Mouse (Mus musculus) hindbrain, embryonic 10.5 days (tissue): ENCODE measurements around the gene Trex2. TPM values are rescaled to one million over a fixed set of nuclear protein-coding genes. Genes with fewer than 3 reads are reported as not detected.
"Not testable (repeated sequence)": the region's sequence is repeated elsewhere in the genome, so short reads cannot be mapped to it uniquely, and the experiment has no call there.

ENCODE experiments used
- DNase-seq: peaks from one replicate; pipeline ENCODE4 v3.0.0-alpha.2; 2017; ENCODE audit warnings: low spot score
- H3K27ac ChIP-seq: fragments of 300-500 bp; sonication (generic); 2 replicates; pipeline ENCODE4 v1.5.1; 2016; ENCODE audit warnings: mild to moderate bottlenecking, moderate library complexity
- H3K27me3 ChIP-seq: fragments of 300-500 bp; sonication (generic); 2 replicates; pipeline ENCODE4 v1.6.1; 2016; ENCODE audit warnings: mild to moderate bottlenecking; ENCODE audit not compliant: poor library complexity, insufficient read depth, severe bottlenecking
- H3K36me3 ChIP-seq: fragments of 300-500 bp; sonication (generic); 2 replicates; pipeline ENCODE4 v1.6.1; 2016; ENCODE audit warnings: mild to moderate bottlenecking, moderate library complexity
- H3K4me1 ChIP-seq: fragments of 300-500 bp; sonication (generic); replicated peaks from 2 replicates; pipeline ENCODE4 v1.6.1; 2016; ENCODE audit warnings: mild to moderate bottlenecking
- H3K4me3 ChIP-seq: fragments of 300-500 bp; sonication (generic); 2 replicates; pipeline ENCODE4 v1.5.1; 2016; ENCODE audit warnings: mild to moderate bottlenecking, moderate library complexity
- H3K9me3 ChIP-seq: fragments of 300-500 bp; sonication (generic); 2 replicates; pipeline ENCODE4 v1.6.1; 2016; ENCODE audit warnings: mild to moderate bottlenecking, moderate library complexity
- WGBS: fragments of 180-500 bp; shearing (Covaris S2); methylation state at CpG from one replicate; pipeline ENCODE4 v1.1.7; 2016; 5-methylcytosine and 5-hydroxymethylcytosine counted together
- polyA plus RNA-seq: library from polyadenylated mRNA; unstranded; fragments of >200 nt; fragmentation: Nextera tagmentation; extraction: Ambion mirVana; gene quantifications from 2 replicates; pipeline ENCODE4 v1.2.1, GENCODE M21; 2016

Gene Trex2
- polyA plus RNA-seq, 1 experiment from 2014 or later = 0.16 TPM

DNA sequence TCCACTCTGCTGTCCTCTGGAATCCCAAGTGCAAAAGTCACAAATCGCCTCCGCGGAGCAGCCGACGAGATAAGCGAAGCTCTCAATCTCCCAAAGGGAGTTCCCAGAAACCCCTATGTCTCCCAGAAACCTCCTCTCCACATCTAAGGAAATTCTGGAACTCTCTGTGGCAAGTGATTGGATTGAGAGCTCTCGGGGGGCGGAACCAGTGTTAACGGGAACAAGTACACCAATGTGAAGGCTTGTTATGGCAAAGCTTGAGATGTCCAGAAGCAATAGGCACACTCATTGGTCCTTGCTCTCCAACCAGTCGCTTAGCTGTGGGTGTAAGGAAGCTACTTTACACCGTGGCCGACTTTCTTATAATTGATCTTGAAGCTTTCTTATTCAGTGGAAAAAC, 33.5 kb downstream of the Trex2 start:
- Histone ChIP-seq H3K36me3 (no peaks in the 10 kb centered on the region), H3K27me3 (peaks cover 5% of the 10 kb centered on the region; the same call in 1 of the 2 replicates), H3K27ac (no peak overlapping the region), H3K4me3 (no peak overlapping the region), H3K9me3 (no peaks in the 10 kb centered on the region), H3K4me1 (no peaks in the 10 kb centered on the region)
- 92% methylated on average over 12 of the region's 12 CpGs for WGBS
- no peak for DNase-seq

- Histone ChIP-seq H3K9me3 (no peaks in the 10 kb centered on the region), H3K27ac (no peak overlapping the region), H3K27me3 (peaks cover 9% of the 10 kb centered on the region; the same call in 1 of the 2 replicates), H3K4me1 (no peaks in the 10 kb centered on the region), H3K4me3 (no peak overlapping the region), H3K36me3 (no peaks in the 10 kb centered on the region)
- WGBS = 87% methylated on average over 20 of the region's 20 CpGs
- DNase-seq = no peak
Measured at GRCm38 (mm10) chrX:73400951-73401350, 34.2 kb downstream of the Trex2 start.

DNA sequence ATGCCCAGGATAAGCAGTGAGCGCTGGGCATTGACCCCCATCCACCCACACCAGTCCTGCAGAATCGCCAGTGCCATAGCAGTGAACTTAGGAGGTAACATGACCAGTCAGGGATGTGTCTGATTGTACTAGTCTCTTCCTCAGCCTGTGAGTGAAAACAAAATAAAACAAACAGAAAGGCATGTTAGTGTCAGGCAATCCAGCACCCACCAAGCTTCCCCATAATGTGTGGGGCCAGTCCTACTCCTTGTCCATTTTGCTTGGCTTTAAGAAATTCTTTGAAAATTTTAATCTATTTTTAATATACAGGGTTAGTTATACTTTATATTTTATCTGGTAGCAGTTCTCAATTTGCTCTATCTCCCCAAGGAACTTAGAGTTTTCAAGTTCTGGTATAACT, 36.5 kb downstream of the Trex2 start, which contains the start of gene Gm18336:
Gene Gm18336 (minus strand): TSS at position 101 of the 400 bp plus-strand sequence.
- peaks cover 12% of the 10 kb centered on the region; the same call in 1 of the 2 replicates for H3K27me3 ChIP-seq
- H3K4me1 ChIP-seq, DNase-seq, H3K9me3 ChIP-seq, H3K4me3 ChIP-seq, H3K27ac ChIP-seq, H3K36me3 ChIP-seq: not testable (repeated sequence)
- 70% methylated on average over 2 of the region's 2 CpGs for WGBS

DNA sequence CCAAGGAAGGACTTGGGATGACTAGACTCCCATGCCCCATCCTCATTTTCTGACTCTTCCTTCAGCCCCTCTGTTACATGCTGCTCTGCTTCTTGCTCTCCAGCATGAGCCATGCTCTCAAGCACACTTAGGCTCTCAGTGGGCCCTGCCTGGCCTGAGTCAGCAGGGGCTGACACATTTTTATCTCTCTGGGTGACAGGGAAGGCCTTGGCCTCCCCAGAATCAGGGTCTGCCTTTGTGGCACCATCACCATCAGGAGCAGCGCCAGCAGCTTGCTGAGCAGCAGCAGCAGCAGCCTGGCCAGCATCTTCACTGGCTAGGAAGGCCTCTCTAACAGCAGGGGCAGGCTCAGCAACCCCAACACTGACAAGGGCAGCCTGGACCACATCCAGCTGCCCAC, 38.7 kb downstream of the Trex2 start:
- WGBS = 92% methylated on average over 1 of the region's 1 CpGs
- no peaks in the 10 kb centered on the region for H3K36me3 ChIP-seq
- H3K9me3 ChIP-seq = no peaks in the 10 kb centered on the region
- no peaks in the 10 kb centered on the region for H3K4me1 ChIP-seq
- no peak overlapping the region for H3K27ac ChIP-seq
- H3K4me3 ChIP-seq = no peak overlapping the region
- no peak for DNase-seq
- H3K27me3 ChIP-seq = peaks cover 12% of the 10 kb centered on the region; the same call in 1 of the 2 replicates

- Histone ChIP-seq H3K4me3 (no peak overlapping the region), H3K36me3 (no peaks in the 10 kb centered on the region), H3K27me3 (0 out of 2 replicates have a peak, but pooled peaks cover 6% of the 10 kb centered on the region), H3K9me3 (no peaks in the 10 kb centered on the region), H3K27ac (no peak overlapping the region), H3K4me1 (no peaks in the 10 kb centered on the region)
- 83% methylated on average over 4 of the region's 4 CpGs for WGBS
- no peak for DNase-seq
Measured at GRCm38 (mm10) chrX:73391481-73391880, 43.7 kb downstream of the Trex2 start.

DNA sequence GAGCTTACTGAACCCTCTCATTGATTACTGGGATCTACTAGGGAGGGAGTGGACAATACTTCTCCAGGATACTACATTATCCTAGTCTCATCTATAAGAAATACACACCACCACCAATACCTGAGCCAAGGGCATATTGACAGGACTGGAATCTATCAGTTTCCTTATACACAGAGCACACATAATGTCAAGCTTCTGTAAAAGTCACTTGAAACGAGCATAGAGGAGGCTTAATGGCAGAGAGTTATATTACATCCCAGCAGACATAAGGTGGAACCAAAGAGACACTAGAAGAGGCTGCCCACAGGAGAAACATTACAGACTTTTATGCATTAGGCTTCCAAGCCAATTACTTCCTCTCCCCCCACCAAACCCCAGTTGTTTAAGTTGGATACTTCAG, 50.2 kb downstream of the Trex2 start:
- Histone ChIP-seq H3K36me3 (no peaks in the 10 kb centered on the region), H3K9me3 (no peaks in the 10 kb centered on the region), H3K4me3 (no peak overlapping the region), H3K27me3 (no peaks in the 10 kb centered on the region), H3K4me1 (no peaks in the 10 kb centered on the region), H3K27ac (no peak overlapping the region)
- no peak for DNase-seq
- WGBS = 44% methylated on average over 1 of the region's 1 CpGs

- Histone ChIP-seq H3K4me1 (no peaks in the 10 kb centered on the region), H3K4me3 (no peak overlapping the region), H3K27ac (no peak overlapping the region), H3K36me3 (no peaks in the 10 kb centered on the region), H3K27me3 (no peaks in the 10 kb centered on the region), H3K9me3 (no peaks in the 10 kb centered on the region)
- WGBS = 81% methylated on average over 6 of the region's 6 CpGs
- DNase-seq = no peak
Measured at GRCm38 (mm10) chrX:73384419-73384818, 50.7 kb downstream of the Trex2 start.

Other genes with a start within 250 kb of the Trex2 start
- 11.1 and 12.8 TPM in 2 replicates for gene Xlr3b, start 243.1 kb downstream of the Trex2 start, polyA plus RNA-seq
- 0.45 and 0.68 TPM in 2 replicates for gene Xlr4b, start 221.0 kb downstream of the Trex2 start, polyA plus RNA-seq
- gene F8a, start 207.1 kb downstream of the Trex2 start, polyA plus RNA-seq = 14.1 and 19.8 TPM in 2 replicates
- 0.27 TPM in 1 of 2 replicates, not detected in the other for gene Xlr4c, start 192.2 kb downstream of the Trex2 start, polyA plus RNA-seq
- gene Xlr3c, start 170.0 kb downstream of the Trex2 start, polyA plus RNA-seq = 0.20 and 0.30 TPM in 2 replicates
- gene Xlr5a, start 142.4 kb downstream of the Trex2 start, polyA plus RNA-seq = not detected in 2 replicates
- gene Xlr5c, start 142.4 kb downstream of the Trex2 start, polyA plus RNA-seq = not detected in 2 replicates
- gene Gm45015, start 98.5 kb downstream of the Trex2 start, polyA plus RNA-seq = not detected in 2 replicates
- gene Zfp275, start 92.7 kb downstream of the Trex2 start, polyA plus RNA-seq = 12.6 and 13.4 TPM in 2 replicates
- not detected in 2 replicates for gene Gm18336, start 36.6 kb downstream of the Trex2 start, polyA plus RNA-seq
- gene Zfp92, start 24.2 kb downstream of the Trex2 start, polyA plus RNA-seq = 0.10 and 0.17 TPM in 2 replicates
- gene Haus7, start 23.7 kb upstream of the Trex2 start, polyA plus RNA-seq = 79.7 and 81.4 TPM in 2 replicates
- 17.0 and 24.3 TPM in 2 replicates for gene Bgn, start 48.3 kb upstream of the Trex2 start, polyA plus RNA-seq
- 0.21 and 0.42 TPM in 2 replicates for gene Atp2b3, start 67.7 kb upstream of the Trex2 start, polyA plus RNA-seq
- 32.9 and 49.2 TPM in 2 replicates for gene Dusp9, start 204.1 kb upstream of the Trex2 start, polyA plus RNA-seq
- gene Pnck, start 224.8 kb upstream of the Trex2 start, polyA plus RNA-seq = 7.6 and 12.9 TPM in 2 replicates
- gene Slc6a8, start 237.8 kb upstream of the Trex2 start, polyA plus RNA-seq = 5.0 and 5.6 TPM in 2 replicates